Mouse (Mus musculus): Measurements from ENCODE around the gene Rnf207.

Rnf207 gene

DNA sequence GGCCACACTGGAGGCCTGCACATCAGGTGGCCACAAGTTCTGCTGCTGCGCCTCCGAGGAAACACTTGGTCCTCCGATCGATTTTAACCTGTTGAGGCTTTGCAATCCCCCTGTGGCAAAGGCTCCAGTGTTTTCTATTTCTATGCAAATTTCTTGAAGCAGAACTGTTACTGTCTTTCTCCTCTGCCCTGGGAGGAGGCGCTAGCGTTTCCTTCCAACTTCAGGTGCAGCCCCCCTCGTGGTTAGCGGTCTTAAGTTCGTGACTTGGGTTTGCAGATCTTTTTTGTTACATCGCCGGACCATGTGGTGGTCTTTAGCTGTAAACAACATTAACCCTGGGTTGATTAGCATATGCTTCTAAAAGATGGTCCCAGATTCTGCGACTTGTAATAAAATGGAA is 14.8 kb upstream of the Rnf207 start:
- in situ Hi-C loops (cut with MseI, MboI) = loop anchor here in 1 of 2 experiments (25.0 kb wide), 1 partner anchor 1629 kb away; the partner anchor contains the start of gene A430005L14Rik

DNA sequence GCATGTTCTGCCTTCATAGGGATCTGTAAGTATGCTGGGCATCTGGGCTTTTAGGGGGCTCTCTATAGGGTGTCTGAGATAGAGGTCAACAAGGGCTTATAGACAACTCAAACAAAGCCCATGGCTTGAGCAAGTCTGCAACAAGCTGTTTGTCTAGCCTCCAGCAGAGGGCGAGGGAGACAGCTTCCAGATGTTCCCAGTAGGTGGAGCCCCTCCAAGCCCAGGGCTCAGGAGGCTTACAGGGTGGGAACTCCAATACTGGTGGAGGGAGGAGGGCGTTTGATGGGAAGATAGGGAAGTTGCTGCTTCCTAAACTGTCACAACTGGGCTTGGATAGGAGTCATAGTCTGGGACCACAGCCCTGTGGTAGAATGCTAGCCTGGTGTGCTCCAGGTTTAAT is 14.2 kb upstream of the Rnf207 start:
- in situ Hi-C loops (cut with MseI, MboI) = loop anchor here in 1 of 2 experiments (25.0 kb wide), 1 partner anchor 1629 kb away; the partner anchor contains the start of gene A430005L14Rik

DNA sequence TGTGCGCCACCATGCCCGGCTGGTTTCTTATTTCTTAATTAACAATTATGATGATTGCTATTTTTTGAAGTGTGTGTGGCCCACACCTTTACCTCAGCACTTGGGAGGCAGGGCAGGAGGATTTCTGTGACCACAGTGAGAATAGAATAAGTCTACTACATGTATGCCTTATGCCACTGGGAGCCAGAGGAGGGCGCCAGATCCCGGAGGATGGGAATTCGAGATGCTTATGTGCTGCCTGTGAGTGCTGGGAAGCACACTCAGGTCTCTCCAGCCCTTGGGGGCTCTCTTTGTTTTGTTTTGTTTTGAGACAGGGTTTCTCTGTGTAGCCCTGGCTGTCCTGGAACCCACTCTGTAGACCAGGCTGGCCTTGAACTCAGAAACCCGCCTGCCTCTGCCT is 9.9 kb upstream of the Rnf207 start:
- in situ Hi-C loops (cut with MseI, MboI) = loop anchor here in 1 of 2 experiments (25.0 kb wide), 1 partner anchor 1634 kb away; the partner anchor contains the start of gene A430005L14Rik

DNA sequence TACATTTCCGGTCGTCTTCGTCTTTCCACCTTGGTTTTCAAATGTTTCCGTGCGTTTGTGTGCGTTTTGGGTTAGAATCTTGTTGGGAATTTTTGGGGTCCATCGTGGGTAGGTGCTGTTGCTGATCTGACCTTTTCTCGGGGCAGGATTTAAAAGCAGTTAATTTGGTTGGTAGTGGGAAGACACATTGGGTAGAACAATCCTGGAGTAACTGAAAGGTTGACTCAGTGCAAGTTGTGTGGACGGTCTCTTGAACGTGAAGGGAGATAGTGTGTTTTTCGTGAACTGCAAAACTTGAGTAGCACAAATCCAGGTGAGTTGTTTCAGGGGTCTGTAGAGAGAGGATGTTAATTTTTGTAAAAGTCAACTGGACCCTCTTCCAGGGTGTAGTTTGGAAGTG is 7.8 kb upstream of the Rnf207 start:
- in situ Hi-C loops (cut with MseI, MboI) = loop anchor here in 1 of 2 experiments (25.0 kb wide), 1 partner anchor 1636 kb away; the partner anchor contains the start of gene A430005L14Rik

DNA sequence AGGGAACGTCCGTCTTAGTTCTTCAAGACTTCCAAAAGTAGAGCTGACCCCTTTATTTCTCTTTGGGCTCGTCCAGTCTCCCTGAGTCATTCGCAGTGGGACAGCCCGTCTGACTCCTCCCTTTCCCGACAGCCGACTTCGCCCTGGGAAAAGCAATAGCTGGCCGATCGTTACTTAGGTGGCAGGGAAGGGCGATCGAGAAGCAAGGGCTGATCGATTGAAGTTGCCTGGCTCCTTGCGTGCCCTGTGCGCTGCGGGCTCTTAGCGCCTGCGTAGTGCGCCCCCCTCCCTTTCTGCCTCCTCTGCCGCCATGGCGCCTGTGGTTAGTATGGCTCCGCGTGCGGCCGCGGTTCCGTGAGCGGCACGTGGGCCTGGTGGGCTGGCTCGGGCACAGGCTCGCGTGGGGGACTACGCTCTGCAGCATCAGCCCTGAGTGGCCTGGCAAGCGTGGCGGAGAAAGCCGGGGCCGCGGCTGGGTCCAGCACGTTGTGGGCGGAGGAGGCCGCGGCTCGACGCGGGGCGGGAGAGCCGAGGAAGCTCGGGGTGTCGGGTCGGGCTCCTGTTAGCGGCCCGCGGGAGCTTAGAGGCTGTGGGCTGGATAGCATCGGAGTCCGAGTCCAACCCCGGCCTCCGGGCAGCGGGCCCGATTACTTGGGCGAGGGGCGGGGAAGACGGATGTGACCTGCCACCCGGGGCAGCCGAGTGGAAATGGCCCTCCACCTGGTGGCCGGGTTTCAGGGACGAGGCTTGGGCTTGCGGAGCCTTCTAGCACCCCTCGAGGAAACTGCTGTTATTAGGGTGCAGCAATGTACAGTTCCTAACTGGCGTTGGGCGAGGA is 7.0 kb upstream of the Rnf207 start, which contains the start of gene Rpl22:
TSS of gene Rpl22 (plus strand) at position 169 of the 838 bp plus-strand sequence.
- in situ Hi-C loops (cut with MseI, MboI) = loop anchor here in 1 of 2 experiments (25.0 kb wide), 1 partner anchor 1637 kb away; the partner anchor contains the start of gene A430005L14Rik

DNA sequence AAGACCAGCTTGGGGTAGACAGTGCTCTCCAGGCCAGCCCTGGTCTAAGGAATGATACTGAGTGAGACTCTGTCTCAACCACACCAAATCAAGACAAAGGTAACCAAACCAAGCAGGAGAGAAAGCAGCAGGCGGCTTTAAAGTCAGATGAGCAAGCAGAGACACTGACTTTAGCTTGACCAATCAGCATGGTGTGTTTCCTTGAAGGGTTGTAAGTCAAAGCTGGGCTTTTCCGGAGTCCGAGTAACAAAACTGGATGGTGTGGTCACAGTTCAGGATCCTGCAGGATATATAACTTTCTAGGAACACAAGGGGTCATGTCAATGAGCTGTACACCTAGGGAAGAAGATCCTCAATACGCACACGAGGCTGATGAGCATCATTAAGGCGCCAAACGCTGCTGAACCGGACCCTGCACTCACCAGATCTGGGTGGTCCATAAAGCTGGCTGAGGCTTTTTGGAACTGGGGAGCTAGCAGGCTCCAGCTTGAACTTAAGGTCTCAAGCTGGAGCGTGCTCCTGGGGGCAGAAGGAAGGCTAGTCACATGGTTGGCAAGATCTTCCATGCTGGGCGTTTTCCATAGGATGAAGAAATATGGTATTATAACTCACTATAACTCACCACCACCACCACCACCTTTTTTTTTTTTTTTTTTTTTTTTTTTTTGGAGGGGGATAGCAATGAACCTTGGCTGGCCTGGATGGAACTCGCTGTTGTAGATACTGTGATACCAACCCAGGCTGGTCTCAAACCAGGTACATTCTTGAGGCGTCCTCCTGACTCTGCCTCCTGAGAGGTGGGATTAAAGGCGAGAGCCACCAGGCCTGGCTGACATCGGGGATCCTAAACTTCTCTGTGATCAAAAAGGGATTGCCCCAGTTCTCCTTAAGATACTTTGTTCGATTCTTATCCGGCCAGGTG is 6.1 kb upstream of the Rnf207 start:
- in situ Hi-C loops (cut with MseI, MboI) = loop anchor here in 1 of 2 experiments (25.0 kb wide), 1 partner anchor 1637 kb away; the partner anchor contains the start of gene A430005L14Rik

DNA sequence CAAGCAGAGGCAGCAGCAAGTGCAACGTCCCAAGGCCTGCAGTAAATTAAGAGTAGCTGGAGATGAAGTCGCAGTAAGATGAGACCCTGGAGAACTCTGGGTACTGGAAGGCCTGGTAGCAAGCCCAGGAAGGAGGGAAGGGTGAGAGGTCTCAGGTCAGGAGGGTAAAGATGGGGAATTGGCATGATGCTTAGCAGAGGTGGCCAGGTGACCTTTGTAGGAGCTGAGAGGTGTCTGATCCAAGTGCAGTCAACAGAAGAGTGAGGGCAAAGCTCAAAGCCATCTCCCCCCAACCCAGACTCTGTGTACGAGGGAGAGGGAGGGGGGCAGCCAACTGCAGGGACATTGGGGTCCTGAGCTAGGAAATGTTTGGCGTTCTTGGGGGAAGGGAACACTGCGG is 2.7 kb upstream of the Rnf207 start:
- in situ Hi-C loops (cut with MseI, MboI) = no loop called here

DNA sequence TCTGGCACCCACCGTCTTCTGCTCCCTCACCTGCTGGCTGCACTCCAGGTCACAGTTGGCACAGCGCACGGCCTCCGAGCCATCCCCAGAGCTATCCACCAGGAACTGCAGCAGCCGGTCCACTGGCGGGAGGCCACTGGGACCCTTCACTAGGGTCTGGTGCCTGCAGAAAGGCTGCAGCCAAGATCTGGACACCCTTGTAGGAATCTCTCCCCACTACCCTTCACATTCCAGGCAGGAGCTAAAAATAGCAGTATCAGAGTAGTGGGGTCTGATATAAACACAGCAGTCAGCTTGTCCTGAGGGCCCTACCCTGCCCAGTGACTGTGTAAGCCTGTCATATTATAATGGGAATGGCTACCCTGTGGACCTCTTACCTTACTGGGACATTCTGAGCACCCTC is 1.2 kb downstream of the Rnf207 start:
- in situ Hi-C loops (cut with MseI, MboI) = no loop called here

DNA sequence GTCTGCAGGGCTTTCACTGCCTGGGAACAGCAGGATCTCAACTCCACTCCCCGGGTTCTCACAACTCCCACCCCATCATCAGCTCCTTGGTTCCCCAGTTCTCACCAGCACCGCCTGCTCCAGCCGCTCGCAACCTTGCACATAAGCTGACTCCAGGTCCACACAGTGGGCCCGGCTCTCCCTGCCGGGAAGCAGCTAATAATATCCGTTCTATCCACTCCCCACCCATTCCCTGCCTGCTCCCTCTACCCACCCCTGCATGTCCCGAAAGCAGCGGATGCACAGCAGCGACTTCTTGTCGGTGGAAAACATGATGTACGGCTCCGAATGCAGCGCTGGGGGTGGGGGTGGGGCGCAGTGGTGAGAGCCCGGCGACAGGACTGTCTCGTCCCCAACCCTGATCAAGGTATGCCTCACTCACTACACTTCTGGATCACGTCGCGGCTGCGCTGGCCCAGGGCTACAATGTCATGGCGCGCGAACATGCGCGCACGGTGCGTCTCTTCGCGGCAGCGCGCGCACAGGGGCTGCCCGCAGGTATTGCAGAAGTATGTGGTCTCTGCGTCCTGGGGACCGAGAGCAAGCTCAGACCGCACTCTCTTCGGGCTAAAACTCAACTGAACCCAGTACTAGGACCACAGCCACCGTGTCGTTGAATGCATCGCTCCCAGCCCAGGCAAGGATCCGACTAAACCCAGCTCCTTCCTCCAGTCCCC is 3.1 kb downstream of the Rnf207 start:
- in situ Hi-C loops (cut with MseI, MboI) = no loop called here

DNA sequence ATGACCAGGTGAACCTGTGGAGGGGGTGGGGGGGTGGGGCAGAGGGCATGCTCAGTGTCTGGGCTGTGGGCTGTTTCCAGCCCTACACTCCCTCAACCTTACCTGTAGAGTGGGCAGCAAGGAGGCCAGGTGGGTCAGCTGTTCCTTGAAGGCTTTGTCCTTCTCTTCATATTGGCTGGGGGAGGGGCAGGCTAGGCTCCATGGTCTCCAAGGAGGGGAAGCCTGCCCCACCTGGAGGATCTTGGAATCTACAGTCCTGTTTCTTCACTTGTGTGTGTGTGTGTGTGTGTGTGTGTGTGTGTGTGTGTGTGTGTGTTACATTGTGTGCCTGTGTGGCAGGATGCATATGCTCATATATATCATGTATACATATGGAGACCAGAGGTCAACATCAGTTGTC is 4.9 kb downstream of the Rnf207 start:
- in situ Hi-C loops (cut with MseI, MboI) = no loop called here

DNA sequence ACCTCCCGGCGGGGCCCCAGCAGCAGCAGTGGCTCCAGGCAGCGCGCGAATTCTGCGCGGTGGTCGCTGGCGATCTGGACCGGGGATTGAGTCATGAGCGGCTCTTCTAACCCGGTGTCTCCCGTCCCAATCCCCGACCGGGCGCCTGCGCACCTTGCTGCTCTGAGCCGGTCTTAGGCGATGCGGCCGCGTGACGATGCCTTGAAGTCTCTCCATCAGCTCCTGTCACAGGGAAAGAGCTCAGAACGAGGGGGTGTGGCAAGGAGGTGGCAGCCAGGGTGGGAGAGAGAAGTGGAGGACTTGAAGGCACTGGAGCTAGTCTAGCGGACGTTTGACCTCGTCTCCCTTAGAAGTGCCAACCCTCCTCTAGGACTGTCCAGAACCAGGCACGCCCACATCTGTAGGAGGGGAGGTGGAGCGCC is 5.6 kb downstream of the Rnf207 start:
- in situ Hi-C loops (cut with MseI, MboI) = no loop called here

DNA sequence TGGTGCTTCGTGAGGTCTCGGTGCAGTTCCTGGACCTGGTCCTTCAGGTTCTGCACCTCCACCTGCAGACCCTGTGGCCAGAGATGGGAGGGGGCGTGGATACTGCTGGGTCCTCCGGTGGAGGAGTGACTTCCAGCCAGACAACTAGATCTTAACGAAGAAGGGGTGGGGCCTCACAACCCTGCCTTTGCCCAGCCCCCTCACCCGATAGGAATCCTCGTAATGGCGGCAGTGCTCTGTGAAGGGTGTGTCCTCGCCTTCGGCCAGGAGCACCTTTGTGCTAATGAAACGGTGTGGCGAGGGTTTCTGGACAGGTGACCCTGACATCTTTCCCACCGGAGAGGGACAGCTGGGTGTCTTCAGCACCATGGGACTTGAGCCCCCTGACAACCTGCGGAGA is 6.6 kb downstream of the Rnf207 start:
- in situ Hi-C loops (cut with MseI, MboI) = no loop called here

DNA sequence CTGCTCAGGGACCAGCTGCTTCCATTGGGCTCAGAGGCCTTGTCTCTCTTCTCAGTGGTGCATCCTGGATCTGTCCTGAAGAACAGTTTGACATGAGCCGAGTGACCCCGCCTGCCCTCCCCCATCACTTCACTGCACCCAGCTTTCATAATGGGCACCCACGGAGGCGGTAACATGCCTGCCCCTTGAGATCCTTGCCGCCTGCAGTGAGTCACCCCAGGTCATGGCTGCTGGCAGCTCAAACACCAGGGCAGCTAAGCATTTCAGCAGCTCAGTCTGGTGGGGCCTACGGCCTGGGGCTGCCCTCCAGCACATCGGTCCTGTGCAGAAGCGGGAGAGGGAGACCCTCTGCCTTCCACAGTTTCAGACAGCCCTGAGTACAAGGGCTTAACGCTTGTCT is 11.3 kb downstream of the Rnf207 start:
- in situ Hi-C loops (cut with MseI, MboI) = no loop called here

DNA sequence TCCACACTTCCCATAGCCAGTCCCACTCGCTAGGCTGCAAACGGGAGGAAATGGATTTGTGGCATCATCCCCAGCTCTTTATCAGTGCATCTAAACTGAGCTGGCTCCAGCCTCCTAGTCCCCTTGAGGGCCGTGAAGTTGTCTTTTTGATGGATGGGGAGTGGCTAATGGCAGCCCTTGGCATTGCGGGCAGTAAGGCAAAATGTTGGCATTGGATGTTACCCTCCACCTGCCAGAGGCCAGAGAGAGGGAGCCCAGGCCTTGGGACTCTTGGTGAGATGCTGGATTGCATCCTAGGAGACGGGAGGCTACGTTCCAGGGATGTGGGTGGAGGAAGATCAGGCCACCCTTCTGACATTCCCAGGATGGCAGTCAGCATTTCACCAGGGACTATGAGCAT is 12.8 kb downstream of the Rnf207 start:
- in situ Hi-C loops (cut with MseI, MboI) = no loop called here

DNA sequence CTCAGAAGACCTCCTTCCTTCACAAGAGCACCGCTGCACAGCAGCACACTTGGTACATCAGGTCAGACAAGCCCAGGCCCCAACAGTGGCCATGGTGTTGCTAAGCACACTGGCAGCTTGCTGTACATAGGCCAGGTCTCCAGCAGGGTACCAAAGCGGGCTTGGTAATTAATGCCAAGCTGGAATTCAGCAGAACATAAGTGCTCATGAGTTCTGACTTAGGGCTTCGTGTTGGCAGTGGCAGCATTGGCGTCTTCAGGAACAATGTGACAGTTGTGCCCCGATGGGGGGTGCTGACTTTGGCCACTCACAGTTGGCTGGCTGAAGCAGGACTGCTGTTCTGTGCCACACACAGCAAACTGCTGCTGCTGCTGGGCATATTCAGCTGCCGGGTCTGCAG is 14.1 kb downstream of the Rnf207 start:
- in situ Hi-C loops (cut with MseI, MboI) = no loop called here

DNA sequence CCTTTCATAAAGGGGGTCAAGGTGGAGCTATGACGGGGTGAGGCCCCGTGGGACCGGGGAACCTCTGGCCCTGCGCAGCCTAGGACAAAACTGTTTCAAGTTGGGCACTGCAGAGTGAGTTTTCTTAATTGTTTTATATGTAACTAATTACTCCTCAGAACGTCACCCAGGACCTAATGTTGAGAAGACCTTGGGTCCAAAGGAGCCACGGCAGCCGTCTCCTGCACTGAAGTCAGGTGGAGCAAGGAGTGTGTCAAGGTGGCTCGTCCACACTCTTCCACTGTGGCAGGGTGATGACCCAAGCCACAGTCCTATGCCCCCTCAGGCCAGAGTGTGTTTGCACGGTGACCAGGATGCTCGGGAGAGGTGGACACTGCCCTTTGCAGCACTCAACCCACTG is 15.6 kb downstream of the Rnf207 start:
- in situ Hi-C loops (cut with MseI, MboI) = no loop called here

DNA sequence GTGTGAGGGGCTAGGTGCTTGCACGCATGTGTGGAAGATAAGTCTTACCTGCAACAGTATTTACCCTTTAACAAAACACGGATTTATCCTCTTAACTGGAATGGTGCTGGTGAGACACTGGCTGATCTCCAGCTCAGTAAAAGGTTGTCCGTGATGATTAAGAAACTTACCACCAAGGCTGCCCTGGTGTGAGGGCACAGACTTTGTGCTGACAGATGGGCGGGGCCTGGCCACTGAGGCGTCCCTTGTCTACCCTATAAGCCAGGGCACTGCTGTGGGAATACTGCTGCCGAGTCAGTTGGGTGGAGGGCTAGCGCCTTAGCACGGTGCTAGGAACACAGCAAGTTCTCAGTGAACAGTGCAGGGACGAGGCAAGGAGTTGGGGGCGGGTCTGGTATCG is 16.8 kb downstream of the Rnf207 start:
- in situ Hi-C loops (cut with MseI, MboI) = no loop called here

DNA sequence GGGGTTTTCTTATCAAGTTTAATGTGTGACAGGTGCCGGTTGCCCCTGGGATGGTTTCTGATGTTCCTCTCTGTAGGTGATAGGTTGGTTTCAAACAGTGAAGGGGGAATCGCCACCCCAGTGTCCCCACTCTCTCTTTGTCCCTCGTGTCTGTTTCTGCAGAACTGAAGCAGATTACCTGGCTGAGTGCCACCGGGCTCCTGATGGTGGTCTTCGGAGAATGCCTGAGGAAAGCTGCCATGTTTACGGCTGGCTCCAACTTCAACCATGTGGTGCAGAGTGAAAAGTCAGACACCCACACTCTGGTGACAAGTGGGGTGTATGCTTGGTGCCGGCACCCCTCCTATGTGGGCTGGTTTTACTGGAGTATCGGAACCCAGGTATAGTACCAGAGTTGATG is 18.4 kb downstream of the Rnf207 start:
- in situ Hi-C loops (cut with MseI, MboI) = no loop called here

DNA sequence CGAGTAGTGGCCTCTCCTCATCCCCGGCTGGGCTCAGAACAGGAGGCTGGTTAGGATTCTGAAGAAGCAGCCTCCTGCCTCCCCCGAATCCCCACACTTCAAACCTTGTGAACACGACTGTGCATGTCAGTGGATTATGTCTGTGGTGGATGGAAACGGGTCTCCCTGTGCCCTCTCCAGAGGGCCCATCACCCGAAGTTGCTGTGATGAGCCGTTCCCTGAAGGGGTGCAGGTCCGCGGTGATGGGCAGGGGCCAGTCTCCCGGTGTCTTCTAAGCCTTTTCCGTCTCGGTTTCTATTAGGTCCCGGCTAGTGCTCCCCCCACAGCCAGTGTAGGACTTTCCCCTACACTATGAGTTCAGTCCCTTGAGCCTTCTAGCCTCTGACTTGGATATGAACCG is 20.0 kb downstream of the Rnf207 start:
- in situ Hi-C loops (cut with MseI, MboI) = no loop called here

DNA sequence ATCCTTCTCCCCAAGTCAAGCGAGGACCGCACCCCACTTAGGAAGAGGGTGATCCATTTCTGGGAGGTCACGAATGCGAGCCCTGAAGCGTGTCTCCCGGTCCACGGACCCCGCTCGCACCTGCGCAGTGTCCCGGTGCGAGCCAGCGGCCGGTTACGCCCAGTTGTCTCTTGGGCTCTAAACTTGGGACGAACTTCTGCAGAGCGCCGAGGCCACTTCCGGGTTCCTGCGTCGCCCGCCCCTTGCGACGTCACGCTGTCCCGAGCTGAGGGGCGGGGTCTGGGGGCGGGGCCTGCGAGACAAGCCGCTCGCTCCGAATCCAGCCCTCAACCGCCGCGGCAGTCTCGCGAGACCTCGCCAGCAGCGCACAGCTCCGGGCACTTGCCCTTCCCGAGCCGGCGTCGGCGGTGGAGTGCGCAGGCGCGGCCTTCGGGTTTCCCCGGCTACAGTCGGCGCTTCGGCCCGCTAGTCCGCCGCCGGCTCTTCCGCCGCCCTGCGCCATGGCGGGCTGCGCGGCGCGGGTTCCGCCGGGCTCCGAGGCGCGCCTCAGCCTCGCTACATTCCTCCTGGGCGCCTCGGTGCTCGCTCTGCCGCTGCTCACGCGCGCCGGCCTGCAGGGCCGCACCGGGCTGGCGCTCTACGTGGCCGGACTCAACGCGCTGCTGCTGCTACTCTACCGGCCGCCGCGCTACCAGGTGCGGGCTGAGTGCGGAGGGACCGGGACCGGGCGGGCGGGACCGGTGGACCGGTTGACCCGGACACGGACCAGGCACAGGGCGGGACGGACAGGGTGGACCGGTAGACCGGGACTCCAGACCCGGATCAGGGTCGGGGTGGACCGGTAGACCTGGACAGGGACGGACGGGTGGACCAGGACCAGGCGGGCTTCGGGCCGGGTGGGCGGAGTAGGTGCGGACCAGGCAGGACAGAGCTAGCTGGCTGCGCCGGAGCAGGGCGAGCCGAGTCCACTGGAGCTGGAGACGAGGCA is 21.6 kb downstream of the Rnf207 start, which contains the start of gene Icmt:
TSS of gene Icmt (plus strand) at position 354 of the 988 bp plus-strand sequence.
- in situ Hi-C loops (cut with MseI, MboI) = no loop called here

Measured in mouse trophoblast stem cell (cell line).